Mouse (Mus musculus) liver, embryonic 14.5 days (tissue): ENCODE measurements at regions not wholly inside any gene's neighbourhood (a gene's known extent, or its start where the extent isn't known, plus 50 kb on each side); places are given as distances from the start of the nearest gene placed in this dataset.

ENCODE experiments used
- ATAC-seq: fragments of 200-750 bp; cut with Nextera tagmentation; 2 replicates; pipeline ENCODE4 v1.8.0; 2017; ENCODE audit warnings: moderate number of reproducible peaks, mild to moderate bottlenecking, moderate library complexity; ENCODE audit not compliant: insufficient read depth
- DNase-seq, 3 experiments: peaks; one replicate each; pipeline ENCODE4 v3.0.0-alpha.2; 2012 to 2013; ENCODE audit warnings: low read depth in 3 of 3, low spot score in 3 of 3
- H3K27ac ChIP-seq: fragments of 300-500 bp; sonication (generic); 2 replicates; pipeline ENCODE4 v1.5.1; 2014; ENCODE audit warnings: moderate library complexity, mild to moderate bottlenecking, control low read depth, inconsistent platforms
- H3K27me3 ChIP-seq: fragments of 300-500 bp; sonication (generic); 2 replicates; pipeline ENCODE4 v1.6.1; 2014; ENCODE audit warnings: mild to moderate bottlenecking, low read length, moderate library complexity; ENCODE audit not compliant: control insufficient read depth, insufficient read depth
- H3K36me3 ChIP-seq: fragments of 300-500 bp; sonication (generic); replicated peaks from 2 replicates; pipeline ENCODE4 v1.6.1; 2014; ENCODE audit warnings: low read depth; ENCODE audit not compliant: control insufficient read depth, insufficient read depth
- H3K4me1 ChIP-seq, 2 experiments: fragments of 200-500 bp in 1 of 2; fragments of 300-500 bp in 1 of 2; sonication (generic) in 1 of 2; replicated peaks; 2 replicates each; pipeline ENCODE4 v1.6.1; 2012 to 2014; ENCODE audit warnings: antibody characterized with exemption in 1 of 2, inconsistent platforms in 1 of 2, low read length in 1 of 2; ENCODE audit not compliant: control insufficient read depth in 2 of 2, insufficient read depth in 2 of 2
- H3K4me2 ChIP-seq: fragments of 300-500 bp; sonication (generic); 2 replicates; pipeline ENCODE4 v1.6.1; 2014; ENCODE audit warnings: low read depth, mild to moderate bottlenecking, control low read depth, moderate library complexity
- H3K4me3 ChIP-seq, 2 experiments: fragments of 200-500 bp in 1 of 2; fragments of 300-500 bp in 1 of 2; sonication (generic) in 1 of 2; 2 replicates each; pipeline ENCODE4 v1.5.1; 2012 to 2014; ENCODE audit warnings: low read depth in 2 of 2, low read length in 2 of 2, mild to moderate bottlenecking in 2 of 2, control low read depth in 1 of 2, inconsistent platforms in 1 of 2, moderate library complexity in 1 of 2; ENCODE audit not compliant: insufficient read depth in 1 of 2
- H3K9ac ChIP-seq: fragments of 300-500 bp; sonication (generic); replicated peaks from 2 replicates; pipeline ENCODE4 v1.6.1; 2014; ENCODE audit warnings: mild to moderate bottlenecking, control low read depth, moderate library complexity
- H3K9me3 ChIP-seq: fragments of 300-500 bp; sonication (generic); 2 replicates; pipeline ENCODE4 v1.6.1; 2016; ENCODE audit warnings: low read length, mixed read lengths; ENCODE audit not compliant: control insufficient read depth
- CTCF ChIP-seq: IDR thresholded peaks from 2 replicates; pipeline ENCODE4 v1.5.1; 2016; ENCODE audit warnings: antibody characterized with exemption, low read depth, control low read depth
- EP300 ChIP-seq: IDR thresholded peaks from 2 replicates; pipeline ENCODE4 v1.6.1; 2016; ENCODE audit warnings: antibody characterized with exemption, low read depth
- WGBS: fragments of 180-500 bp; shearing (Covaris S2); extraction: QIAGEN DNeasy Blood & Tissue Kit; methylation state at CpG from one replicate; pipeline ENCODE4 v1.1.7; 2014; ENCODE audit not compliant: insufficient replicate concordance; 5-methylcytosine and 5-hydroxymethylcytosine counted together

DNA sequence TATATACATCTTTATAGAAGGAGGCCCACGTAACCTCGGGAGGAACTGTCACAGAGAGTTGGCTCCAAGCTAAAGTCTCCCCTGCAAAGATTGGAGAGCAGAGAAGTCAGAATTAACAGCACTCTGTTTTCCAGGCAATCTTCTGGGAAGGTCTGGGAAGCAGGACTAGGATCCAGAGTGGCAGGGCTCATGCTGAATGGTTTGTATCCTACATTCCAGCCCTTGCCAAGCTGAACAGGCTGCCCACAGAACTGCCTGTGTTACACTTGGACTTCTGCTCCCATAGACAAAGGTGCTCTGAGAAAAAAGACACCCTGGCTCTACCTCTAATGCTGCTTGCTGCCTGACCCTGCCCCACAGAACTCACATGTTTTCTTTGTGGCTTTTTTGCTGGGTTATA, 163.2 kb upstream of the Zfp637 start:
- Histone ChIP-seq H3K9ac (no peak overlapping the region), H3K9me3 (no peaks in the 10 kb centered on the region), H3K4me1 (no peaks in the 10 kb centered on the region), H3K4me3 (no peak overlapping the region), H3K4me2 (no peak overlapping the region), H3K36me3 (no peaks in the 10 kb centered on the region), H3K27me3 (no peaks in the 10 kb centered on the region), H3K27ac (no peak overlapping the region)
- no peak for DNase-seq
- WGBS = 59% methylated on average over 2 of the region's 2 CpGs
- ATAC-seq = no peak
- TF ChIP-seq EP300 (no peak), CTCF (no peak)

DNA sequence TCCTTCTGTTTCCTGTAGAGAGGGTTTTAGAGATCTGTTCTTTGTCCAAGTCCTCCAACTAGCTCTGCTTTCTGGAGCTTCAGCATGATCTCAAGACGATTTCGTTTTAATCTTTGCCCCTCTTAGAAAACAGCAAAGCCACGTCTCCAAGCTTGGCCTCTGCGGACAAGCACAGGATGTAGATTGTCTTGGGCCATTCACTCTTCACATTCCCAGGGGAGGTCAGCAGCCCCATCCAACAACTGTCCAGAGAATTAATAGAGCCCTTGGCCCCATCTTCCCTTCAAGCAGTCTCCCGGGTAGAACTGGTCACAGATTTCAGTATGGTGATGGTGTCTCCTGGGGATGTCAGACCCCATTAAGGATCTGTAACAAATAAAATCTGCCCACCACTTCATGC, 162.7 kb upstream of the Zfp637 start:
- Histone ChIP-seq H3K27me3 (no peaks in the 10 kb centered on the region), H3K9me3 (no peaks in the 10 kb centered on the region), H3K4me1 (no peaks in the 10 kb centered on the region), H3K4me2 (no peak overlapping the region), H3K4me3 (no peak overlapping the region), H3K27ac (no peak overlapping the region), H3K36me3 (no peaks in the 10 kb centered on the region), H3K9ac (no peak overlapping the region)
- ATAC-seq (no peak), DNase-seq (no peak)
- no peak for TF ChIP-seq CTCF
- no peak for TF ChIP-seq EP300
- WGBS = 60% methylated on average over 5 of the region's 5 CpGs

- H3K9me3 ChIP-seq = no peaks in the 10 kb centered on the region
- H3K27ac ChIP-seq = no peak overlapping the region
- no peak overlapping the region for H3K9ac ChIP-seq
- H3K4me1 ChIP-seq = no peaks in the 10 kb centered on the region
- ATAC-seq (no peak), DNase-seq (no peak)
- no peak overlapping the region for H3K4me3 ChIP-seq
- H3K36me3 ChIP-seq = no peaks in the 10 kb centered on the region
- TF ChIP-seq CTCF = no peak
- no peak for TF ChIP-seq EP300
- H3K27me3 ChIP-seq = no peaks in the 10 kb centered on the region
- 64% methylated on average over 4 of the region's 4 CpGs for WGBS
- no peak overlapping the region for H3K4me2 ChIP-seq
Observed at GRCm38 (mm10) chr6:117678877-117679276, 162.1 kb upstream of the Zfp637 start.

- no peaks in the 10 kb centered on the region for H3K9me3 ChIP-seq
- no peaks in the 10 kb centered on the region for H3K4me1 ChIP-seq
- H3K4me2 ChIP-seq = no peak overlapping the region
- no peak for ATAC-seq
- TF ChIP-seq EP300 = no peak
- TF ChIP-seq CTCF = no peak
- H3K36me3 ChIP-seq = no peaks in the 10 kb centered on the region
- DNase-seq = no peak
- H3K27me3 ChIP-seq = no peaks in the 10 kb centered on the region
- no peak overlapping the region for H3K9ac ChIP-seq
- no peak overlapping the region for H3K27ac ChIP-seq
- WGBS = 65% methylated on average over 9 of the region's 9 CpGs
- no peak overlapping the region for H3K4me3 ChIP-seq
Observed at GRCm38 (mm10) chr6:117686212-117686611, 154.8 kb upstream of the Zfp637 start.

DNA sequence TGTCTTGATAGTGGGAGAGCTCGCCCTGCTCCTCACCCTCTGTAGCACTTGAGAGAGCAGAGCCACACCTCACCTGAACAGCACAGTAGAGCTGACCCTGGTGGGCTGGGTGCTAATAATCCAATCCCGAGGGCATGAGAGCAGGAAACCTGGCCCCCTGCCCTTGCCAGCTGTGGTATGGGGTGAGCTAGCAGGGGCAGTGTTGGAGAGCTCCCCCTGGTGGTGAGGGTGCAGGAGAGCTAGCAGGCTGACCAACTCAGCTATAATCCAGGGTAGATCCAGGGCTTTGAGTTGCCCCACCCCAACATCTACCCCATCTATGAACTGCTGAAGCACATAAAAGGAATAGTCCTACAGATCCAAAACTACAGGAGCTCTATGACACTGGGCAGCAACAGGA, 153.9 kb upstream of the Zfp637 start:
- Histone ChIP-seq H3K9me3 (no peaks in the 10 kb centered on the region), H3K4me3 (no peak overlapping the region), H3K4me2 (no peak overlapping the region), H3K27me3 (no peaks in the 10 kb centered on the region), H3K4me1 (no peaks in the 10 kb centered on the region), H3K27ac (no peak overlapping the region), H3K36me3 (no peaks in the 10 kb centered on the region), H3K9ac (no peak overlapping the region)
- 38% methylated on average over 2 of the region's 2 CpGs for WGBS
- TF ChIP-seq EP300 (no peak), CTCF (peak; percentile 83)
- DNase-seq = no peak
- ATAC-seq = no peak

DNA sequence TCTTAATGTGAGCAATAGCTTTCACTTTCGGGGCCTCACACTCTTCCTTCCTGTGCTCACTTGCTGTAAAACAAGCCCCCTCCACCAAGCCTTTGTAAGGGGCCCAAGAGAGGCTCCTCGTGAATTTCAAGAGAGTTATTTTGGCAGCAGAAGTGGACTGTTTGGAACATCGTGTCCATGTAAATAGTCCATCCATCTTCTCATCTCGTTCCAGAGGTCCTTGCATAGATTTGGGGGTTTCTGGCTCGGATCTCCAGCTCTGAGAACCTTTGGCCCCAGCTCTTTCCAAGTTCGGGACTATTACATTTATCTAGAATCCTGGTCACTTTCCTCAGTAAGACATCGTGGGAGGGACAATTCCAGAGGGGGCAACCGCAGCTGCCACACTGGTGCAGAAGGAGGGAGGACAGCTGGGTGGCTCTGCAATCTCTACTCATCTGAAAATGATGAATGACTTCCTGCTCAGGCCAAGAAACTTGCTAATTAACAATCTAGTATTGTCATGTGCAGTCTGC, 152.3 kb upstream of the Zfp637 start:
- Histone ChIP-seq H3K9ac (no peak overlapping the region), H3K9me3 (no peaks in the 10 kb centered on the region), H3K4me2 (no peak overlapping the region), H3K27ac (no peak overlapping the region), H3K27me3 (no peaks in the 10 kb centered on the region), H3K4me1 (no peaks in the 10 kb centered on the region), H3K36me3 (no peaks in the 10 kb centered on the region), H3K4me3 (no peak overlapping the region)
- DNase-seq = no peak
- WGBS = 38% methylated on average over 8 of the region's 8 CpGs
- ATAC-seq = no peak
- no peak for TF ChIP-seq EP300
- TF ChIP-seq CTCF = no peak
